Mouse (Mus musculus) CD8-positive naive resting alpha-beta T cell, adult 2 months (primary cell): ENCODE results near the gene Gmeb1.
"Not testable (repeated sequence)": the region's sequence is repeated elsewhere in the genome, so short reads cannot be mapped to it uniquely, and the experiment has no call there.

ENCODE experiments used
- DNase-seq, 2 experiments: peaks; one replicate each; pipeline ENCODE4 v3.0.0; 2022; ENCODE audit warnings: low read depth in 2 of 2, low spot score in 2 of 2

The Gmeb1 gene

DNA sequence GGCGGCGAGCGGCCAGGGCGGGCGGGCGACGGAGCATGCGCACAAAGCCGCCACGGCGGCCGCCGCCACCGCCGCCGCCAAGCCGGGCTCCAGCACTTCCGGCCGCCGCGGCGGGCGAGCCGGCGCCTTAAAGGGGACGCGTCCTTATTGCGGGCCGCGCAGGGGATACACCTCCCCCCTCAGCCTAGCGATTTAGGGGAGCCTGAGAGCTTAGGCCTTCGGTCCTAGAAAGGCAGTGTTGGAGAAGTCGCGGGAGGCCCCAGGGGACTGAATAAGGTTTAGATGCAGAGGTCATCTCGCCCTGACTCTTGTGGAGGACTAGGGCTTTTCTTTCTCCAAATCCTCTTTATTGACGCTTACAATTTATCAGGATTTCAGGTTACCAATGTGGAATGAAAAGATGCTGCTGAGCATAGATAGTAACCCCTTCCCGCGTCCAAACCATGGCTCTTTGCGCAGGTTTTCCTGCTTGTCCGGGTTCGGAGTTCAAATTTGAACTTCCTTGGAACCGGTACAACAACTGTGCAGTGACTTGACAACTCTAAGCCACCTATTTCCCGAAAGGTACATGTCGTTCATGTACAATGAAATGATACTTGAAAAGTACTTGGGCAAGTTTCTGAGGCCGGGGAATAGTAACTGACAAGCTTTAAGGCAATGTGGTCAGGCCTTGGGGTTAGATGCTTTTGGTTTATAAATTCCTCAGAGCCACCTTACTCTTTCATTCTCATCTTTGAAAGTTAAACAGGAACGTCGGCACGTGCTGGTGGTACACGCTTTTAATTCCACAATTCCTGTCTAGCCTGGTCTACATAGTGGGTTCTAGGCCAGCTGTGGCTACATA lies at the start of gene Gmeb1:
Gene Gmeb1, minus strand, starts transcription at position 89 of the 844 bp plus-strand sequence.
- DNase-seq, result peak; percentile 46 to 55

DNA sequence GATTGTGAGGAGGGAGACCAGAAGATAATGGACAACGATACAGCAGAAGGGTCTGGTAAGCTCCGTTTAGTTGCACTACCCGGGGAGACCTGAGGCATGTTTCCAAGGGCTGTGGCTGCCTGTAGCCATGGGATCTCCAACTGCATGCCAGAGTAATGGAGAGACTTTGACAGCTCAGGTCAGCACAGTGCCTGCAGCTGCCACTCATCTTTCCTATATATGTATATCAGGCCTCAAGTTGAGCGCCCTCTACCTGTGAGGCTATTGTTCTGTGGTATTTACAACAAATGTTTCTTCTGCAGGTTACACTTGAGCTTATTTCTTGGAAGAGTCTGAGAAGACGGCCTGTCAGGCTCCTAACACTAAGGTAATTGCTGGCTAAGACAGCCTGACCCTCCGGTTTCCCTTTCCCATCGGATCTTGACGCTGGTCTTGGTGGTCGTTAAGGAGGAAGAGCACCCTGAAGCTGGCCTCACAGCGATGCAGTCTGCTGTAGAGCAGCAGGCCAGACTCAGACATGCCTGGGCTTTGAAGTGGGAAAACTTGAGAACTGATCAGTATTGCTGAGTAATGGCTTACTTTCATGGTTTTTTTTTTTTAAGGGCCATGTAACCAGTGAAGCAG lies 48.6 kb upstream of the Gmeb1 start:
- peak; percentile 50 to 65 for DNase-seq

DNA sequence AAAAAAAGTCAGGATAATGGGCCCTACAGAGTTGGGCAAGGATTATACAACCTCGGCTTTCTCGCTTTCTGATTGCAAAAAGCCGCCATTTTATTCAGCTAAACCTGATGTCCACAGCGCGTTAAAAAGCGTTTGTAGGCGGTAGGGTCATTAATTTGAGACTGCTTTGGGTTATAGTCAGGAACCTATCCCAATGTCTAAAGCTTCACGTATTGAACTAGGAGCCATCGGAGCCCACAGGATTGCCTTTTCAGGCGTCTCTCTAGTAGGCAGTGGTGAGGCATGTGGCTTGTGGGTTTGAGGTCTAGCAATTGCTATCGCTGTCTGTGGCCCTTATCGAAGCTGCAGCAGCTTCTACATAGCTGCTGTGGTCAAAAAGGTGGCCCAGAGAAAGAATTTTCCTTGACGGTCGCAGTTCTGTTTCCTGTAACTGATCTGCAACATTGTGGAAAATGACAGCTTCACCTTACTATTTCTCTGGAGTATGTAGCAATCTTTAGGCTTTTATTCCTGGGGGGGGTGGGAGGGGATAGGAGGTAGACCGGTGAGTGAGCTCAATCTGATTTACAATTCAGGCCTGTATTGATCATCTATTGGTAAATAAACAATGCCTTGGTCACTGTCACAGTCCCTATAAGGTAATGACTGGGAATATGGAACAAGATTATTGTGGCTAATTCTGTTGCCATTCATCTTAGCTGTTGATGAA lies 47.9 kb upstream of the Gmeb1 start:
- DNase-seq, result peak in 1 of 2 experiments; percentile 32

DNA sequence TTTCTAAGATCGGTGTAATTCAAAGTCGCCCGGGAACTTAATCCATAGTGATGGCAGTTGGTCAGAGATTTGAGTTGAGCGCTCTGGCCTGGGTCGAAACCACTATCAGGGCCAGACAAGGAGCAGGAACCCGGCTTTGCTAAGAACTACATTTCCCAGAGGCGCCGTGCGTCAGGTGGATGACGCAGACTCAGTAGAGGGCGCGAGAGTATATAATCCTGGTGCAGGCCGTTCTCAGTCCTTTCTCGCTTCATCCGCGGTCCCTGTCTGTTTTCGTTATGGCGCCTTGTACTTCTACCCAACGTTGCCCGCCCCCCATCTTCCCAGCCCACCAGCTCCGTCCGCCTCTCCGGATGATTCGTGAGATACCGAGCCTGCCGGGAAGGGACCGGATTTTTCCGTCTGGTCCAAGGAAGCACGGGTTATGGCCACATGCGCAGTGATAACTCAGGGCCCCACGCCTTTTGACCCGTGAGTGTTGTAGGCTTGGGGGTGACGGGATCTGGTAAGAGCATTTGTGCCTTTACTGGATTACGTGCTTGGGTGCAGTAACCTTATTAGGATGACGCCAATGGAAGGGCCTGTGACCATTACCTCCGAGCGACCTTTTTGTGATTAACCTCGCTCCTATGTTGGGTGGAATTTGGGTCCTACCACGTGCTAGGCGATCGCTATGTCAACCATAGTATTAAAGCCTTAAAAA lies 47.2 kb upstream of the Gmeb1 start:
- peak; percentile 83 to 84 for DNase-seq

DNA sequence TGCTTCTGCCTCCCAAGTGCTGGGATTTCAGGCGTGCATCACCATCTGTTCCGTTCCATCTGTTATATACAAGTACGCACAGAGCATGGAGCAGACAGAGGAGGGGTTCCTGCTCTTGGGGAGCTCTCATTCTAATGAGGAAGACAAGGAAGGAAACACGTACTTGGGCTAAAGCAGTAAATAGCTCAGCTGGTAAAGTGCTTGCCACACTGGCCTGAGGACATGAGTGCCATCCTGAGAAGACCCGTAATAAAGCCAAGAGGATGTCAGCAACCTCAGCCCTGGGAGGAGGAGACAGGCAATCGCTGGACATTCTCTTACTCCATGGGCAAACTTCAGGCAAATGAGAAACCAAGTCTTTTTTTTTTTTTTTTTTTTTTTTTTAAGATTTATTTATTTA lies 44.6 kb upstream of the Gmeb1 start:
- no peak for DNase-seq

DNA sequence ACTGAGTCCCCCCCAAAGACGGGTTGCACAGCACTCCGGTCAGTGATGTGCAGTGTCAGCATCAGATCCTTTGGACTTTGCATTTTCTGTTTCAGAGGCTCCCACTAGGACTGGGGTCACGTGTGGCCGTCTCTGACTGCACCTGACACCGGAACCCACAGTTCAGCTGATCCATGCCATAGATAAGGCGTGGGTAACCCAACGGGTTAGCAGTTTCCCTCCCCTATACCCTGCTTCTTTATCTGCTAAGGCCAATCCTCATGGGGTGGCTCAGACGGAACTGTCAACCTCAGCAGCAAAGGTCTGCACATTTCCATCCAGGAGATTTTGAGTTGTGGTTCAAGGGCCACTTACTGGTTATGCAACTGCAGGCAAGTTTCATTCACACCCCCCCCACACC lies 43.9 kb upstream of the Gmeb1 start:
- no peak for DNase-seq

DNA sequence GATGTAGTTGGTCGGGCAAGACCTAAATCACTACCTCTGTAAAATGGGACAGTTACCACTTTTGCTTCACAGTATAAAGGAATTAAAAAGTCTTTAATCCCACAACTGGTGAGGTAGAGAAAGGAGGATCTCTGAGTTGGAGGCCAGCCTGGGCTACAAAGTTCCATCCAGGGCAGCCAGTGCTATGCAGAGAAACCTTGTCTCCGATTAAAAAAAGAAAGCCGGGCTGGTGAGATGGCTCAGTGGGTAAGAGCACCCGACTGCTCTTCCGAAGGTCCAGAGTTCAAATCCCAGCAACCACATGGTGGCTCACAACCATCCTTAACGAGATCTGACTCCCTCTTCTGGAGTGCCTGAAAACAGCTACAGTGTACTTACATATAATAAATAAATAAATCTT lies 42.1 kb upstream of the Gmeb1 start:
- not testable (repeated sequence) for DNase-seq

DNA sequence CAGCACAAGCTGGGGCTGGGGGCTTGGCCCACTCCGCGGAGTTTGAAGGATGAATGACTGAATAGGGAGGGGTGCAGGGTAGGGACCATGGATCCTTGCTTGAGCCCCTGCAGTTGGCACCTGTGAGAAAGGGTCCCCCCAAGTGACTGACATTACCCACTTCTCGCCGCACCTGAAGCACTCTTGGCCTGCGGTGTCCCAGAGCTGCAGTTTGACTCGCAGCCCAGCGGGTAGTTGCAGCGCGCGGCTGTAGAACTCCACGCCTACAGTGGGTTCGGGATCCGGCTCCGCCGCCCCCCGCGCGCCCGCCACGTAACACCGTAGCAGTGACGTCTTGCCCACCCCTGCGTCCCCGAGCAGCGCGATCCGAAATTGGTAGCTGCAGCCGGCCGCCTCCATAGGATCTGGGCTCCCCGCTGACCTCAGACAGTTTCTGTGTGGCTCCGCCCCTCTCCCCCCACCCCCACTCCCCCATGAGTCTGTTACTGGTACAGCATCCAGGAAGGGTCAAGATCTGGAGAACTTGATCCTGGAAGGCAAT lies 41.6 kb upstream of the Gmeb1 start, which contains the start of gene Rab42:
Gene Rab42, minus strand, starts transcription at position 447 of the 541 bp plus-strand sequence.
- DNase-seq, result peak; percentile 54 to 60

DNA sequence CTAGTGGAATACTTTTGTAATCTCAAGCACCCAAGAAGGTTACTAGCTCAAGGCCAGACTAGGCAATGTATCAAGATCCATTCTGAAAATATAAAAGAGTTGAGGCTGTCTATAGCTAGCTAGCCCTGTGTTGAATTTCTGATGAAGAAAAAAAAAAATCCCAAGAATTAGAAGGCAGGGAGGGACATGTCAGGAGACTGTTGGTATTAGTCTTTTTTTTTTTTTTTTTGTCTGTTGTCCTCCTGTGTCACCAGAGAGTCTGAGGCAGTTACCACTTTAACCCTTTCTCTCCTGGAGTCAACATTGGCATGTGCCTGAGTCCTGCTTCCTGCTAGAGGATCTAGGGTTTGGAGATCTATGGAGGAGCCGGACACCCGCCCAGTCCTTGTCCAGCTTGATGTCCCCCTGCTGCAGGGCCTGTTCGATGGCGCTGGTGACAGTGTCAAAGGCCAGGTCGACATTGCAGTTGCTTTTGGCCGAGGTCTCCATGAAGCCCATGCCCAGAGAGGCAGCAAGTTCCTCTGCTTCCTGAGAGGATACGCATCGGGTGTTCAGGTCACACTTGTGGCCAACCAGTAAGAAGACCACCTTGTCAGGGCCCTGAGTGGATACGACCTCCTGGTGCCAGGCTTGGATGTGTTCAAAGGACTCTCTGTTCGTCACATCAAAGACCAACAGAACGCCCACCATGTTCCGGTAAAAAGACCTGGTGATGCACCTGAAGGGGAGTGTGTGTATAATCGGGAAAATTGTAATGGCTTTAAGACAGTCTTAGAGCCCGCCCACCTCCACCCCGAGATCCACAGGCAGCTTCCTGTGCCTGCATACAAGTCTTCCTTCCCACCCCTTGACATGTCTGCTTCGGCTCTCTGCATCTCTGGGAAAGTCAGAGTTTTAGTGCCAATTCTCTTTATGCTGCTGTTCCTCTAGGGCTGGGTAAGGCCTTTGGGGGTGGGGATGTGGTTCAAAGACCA lies 40.9 kb upstream of the Gmeb1 start:
- DNase-seq, result no peak

DNA sequence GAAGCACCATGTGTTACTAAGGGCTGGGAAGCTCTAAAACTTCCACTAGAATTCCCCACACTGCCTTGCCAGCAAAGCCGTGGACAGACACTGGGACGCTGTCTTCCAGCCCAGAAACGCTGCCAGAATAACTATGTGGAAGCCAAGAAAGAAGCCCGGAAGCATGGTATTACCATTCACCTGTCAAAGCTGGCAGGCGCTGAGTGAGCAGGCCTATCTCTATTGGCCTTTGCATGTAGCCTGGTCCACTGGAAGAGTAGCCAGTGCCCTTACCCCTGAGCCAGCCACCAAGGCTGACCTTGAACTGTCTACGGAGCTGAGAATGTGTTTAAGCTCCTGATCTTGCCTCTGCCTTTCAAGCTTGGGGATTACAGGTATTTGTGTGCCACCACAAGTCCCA lies 40.1 kb upstream of the Gmeb1 start:
- no peak for DNase-seq

DNA sequence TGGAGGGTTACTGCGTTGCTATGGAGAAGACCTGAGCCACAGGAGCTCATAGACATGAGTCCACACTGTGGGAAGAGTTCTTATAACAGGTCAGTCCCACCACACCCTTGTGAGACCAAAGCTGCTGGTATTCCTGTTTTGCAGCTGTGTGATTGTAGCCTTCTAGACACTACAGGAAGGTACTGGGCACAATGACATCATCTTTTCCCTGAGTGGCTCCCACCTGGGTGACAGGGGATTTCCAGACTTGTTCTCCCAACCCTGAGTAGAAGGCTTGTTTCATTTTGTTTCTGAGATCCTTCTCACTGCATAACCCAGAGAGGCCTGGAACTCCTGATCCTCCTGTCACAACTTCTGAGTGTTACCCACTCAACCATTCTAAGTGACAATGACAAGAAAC lies 38.4 kb upstream of the Gmeb1 start:
- DNase-seq, result no peak

DNA sequence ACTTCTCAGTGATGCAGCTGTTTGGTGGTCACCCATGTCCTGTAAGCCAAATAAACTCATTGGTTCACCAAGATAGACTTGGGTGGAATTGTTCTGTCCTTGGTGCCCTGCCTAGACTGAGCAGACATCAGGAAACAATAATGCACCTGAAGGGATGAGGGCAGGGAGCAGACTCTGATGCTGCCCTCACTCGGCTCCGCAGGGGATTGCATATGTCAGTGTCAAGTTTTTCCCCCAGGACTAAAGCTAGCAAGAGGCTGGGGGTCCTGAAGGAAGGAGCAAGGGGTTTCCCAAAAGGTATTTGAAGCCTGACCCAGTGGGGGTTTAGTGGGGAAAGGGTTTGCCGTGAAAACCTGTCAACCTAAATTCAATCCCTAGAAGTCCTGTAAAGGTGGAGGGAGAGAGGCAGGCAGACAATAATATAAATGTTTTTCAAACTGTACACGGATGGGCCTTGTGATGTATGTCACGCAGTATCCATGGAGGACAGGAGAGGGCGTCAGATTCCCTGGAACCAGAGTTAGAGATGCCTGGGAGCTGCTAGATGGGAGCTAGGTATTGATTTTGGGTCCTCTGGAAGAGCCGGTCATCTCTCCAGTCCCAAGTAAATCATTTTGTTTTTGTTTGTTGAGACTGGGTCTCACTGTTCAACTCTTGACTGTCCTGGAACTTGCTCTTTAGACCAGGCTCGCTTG lies 34.4 kb upstream of the Gmeb1 start:
- no peak for DNase-seq

DNA sequence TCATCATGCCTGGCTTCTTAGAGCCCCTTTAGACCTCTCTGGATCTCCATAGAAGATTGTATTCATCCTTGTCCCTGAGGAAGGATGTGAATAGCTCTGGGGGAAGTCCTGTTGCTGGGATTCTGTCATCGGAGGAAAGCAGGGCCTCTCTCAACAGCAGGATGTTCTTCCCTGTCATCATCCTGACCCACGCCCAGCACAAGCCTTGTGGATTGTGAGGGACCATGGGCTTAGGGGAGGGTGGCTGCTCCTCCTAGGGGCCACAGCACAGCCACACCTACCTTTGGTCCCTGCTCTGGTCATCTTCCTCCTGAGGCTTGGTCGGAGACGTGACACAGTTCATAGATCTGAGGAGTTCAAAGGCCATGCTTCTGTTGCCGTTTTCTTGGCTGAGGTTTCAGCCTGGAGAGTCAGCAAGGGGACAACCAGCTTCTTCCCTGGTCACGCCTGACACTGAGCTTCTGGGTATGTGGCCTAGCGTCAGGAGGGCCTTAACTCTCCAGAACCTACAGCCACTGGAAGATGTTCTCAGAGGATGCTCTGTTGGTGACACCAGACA lies 32.4 kb upstream of the Gmeb1 start:
- DNase-seq, result no peak

DNA sequence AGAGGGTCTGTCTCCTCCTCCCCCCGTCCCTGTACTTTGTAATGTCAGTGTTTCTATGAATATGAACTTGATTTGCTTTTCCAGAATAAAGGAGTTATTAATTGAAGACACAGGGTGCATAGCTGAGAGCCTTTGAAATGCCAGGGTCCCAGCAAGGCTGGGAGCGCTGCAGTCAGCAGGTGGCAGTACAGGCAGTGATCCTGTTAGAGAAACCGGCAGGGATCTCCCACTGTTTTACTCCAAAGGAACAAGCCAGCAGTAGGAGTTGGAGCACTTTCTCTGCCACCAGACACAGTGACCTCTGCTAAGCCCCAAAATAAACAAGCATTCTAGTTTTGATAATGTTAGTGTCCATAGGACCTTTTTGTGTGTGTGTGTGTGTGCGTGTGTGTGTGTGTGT lies 31.6 kb upstream of the Gmeb1 start:
- no peak for DNase-seq

DNA sequence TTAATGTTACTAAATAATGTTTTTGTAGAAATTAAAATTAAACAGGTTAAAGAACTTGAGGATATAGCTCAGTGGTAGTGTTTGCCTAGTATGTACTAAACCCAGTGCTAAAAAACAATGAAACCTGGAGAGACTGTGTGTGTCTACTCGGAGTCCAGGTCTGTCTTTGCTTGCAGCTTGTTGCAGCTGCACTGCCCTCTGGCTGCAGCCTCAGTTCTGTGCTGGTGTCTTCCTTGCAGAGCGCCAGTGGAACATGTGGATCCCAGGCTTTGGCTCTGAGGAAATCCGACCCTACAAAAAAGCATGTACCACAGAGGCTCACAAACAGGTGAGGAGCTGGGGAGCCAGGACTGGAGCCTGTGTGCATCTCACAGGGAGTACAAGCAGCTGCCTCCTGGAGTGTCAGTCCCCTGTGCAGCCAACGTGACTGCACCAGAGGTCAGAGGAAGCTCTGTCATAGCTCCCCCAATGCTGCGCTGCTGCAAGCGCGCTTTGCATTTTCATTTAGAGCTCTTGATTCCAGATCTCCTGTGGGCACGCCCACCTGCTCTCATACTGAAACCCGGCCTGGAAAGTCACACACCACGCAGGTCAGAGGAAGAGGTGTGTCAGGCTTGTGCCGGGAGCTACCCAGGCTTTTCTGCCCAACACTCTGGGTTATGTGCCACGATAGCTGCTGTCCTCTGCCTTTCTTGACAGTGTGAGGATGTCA lies 30.4 kb upstream of the Gmeb1 start:
- no peak for DNase-seq

DNA sequence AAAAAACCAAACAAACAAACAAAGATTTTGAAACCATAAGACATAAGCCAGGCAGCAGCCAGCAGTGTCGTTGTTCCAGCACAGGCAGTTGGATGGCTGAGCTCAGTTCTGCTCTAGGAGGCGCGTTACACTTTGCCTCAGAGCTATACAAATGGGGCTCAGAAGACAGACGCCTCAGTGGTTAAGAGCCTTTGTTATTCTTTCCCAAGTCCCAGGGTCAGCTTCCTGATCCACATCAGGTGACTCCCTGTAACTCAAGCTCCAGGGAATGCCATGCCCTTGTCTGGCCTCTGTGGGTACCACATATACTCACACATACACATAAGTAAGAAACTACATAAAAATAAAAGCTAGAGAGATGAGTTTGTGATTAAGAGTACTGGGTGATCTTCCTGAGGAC lies 29.7 kb upstream of the Gmeb1 start:
- no peak for DNase-seq

DNA sequence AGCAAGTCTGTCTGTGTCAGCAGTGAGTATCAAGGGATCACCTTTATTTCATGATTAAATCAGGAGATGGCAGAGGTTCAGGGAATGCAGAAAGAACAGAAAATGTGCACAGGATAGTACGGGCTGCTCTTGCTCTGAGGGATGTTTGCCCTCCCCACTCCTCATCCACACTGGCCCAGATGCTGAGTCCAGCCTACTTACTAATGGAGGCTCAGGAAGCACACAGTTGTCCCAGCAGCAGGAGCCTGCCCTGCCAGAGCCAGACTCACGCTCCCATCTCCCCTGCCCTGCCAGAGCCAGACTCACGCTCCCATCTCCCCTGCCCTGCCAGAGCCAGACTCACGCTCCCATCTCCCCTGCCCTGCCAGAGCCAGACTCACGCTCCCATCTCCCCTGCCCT lies 27.4 kb upstream of the Gmeb1 start:
- DNase-seq, result not testable (repeated sequence)

DNA sequence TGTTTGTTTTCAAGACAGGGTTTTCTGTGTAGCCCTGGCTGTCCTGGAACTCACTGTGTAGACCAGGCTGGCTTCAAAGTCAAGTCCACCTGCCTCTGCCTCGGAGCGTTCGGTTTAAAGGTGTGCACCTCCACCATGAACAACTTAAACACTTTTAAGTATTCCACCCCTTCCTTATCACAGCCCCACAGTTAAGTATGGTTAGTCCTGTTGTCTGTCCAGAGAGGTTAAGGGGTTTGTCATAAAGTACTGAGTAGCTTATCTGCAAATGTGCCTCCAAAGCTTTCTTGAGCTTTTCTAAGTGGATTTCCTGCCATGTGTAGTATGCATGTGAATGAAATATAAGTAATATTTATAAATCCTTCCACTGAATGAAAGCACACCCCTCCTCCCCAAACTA lies 14.5 kb upstream of the Gmeb1 start:
- DNase-seq, result no peak
